In the genomic region with DNA sequence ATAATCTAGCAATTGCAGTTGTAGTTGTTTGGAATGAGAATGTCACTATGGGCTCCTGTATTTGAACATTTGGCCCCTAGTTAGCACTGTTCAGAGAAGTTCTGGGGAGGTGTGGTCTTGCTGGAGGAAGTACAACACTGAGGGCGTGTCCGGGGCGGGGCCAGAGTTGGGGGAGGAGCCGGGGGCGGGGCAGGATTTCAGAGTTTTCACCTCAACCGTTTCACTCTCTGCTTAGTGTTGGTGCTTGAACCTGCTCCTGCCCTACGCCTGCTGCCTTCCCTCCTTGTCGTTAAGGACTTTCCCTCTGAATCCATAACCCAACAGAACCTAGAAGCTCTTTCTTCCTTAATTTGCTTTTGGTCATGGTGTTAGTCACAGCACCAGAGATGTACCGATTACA, we compare ENCODE assay signal across 14 mouse cellular contexts.
DNase-seq lines count a peak whose midpoint lies in the region; ATAC-seq lines count a peak whose summit lies in the region.
"Had no signal": no experiment of that assay in that cellular context is flagged by ENCODE, and none has a peak within 500 bp of the region (broad histone marks: within the 10 kb centered on the region; RNA-seq: fewer than 3 reads in every experiment).

No protein-coding gene starts in this region.

- DNase-seq in heart, postnatal 10 days, result no peak
- DNase-seq in 416B (ENCODE audit: low read depth) (peak; percentile 72), R1 (ENCODE audit: low read depth, low spot score) (peak; percentile 88)
- DNase-seq in urinary bladder, adult 18-20 months (ENCODE audit: low spot score in 2 of 2), result no peak
- no peak for DNase-seq in left cerebral cortex, adult 9 months (ENCODE audit: low spot score in 2 of 2)
- DNase-seq in hindbrain, embryonic 14.5 days (ENCODE audit: low spot score), result no peak
- DNase-seq: cerebellum, postnatal 14 days; heart, adult 18-20 months; midbrain, embryonic 14.5 days had no signal

- H3K9ac ChIP-seq in heart, embryonic 13.5 days, result no peak overlapping the region
- no peak overlapping the region for H3K9ac ChIP-seq in hindbrain, embryonic 14.5 days
- H3K9ac ChIP-seq: embryonic facial prominence, embryonic 15.5 days; hindbrain, embryonic 13.5 days had no signal

- H3K27ac ChIP-seq in heart, embryonic 13.5 days (replicated peaks), result 0 out of 2 replicates have a peak overlapping the region, but pooled peaks have one; percentile 8
- no peak overlapping the region for H3K27ac ChIP-seq in hindbrain, embryonic 14.5 days
- H3K27ac ChIP-seq: embryonic facial prominence, embryonic 15.5 days; hindbrain, embryonic 13.5 days; limb, embryonic 10.5 days had no signal

- H3K9me3 ChIP-seq in heart, embryonic 13.5 days, result no peaks in the 10 kb centered on the region
- no peaks in the 10 kb centered on the region for H3K9me3 ChIP-seq in hindbrain, embryonic 14.5 days (ENCODE audit: control insufficient read depth, low read length)
- H3K9me3 ChIP-seq: embryonic facial prominence, embryonic 15.5 days; hindbrain, embryonic 13.5 days; limb, embryonic 10.5 days had no signal

- H3K27me3 ChIP-seq in heart, embryonic 13.5 days (replicated peaks), result no peaks in the 10 kb centered on the region
- no peaks in the 10 kb centered on the region for H3K27me3 ChIP-seq in hindbrain, embryonic 14.5 days (ENCODE audit: control insufficient read depth, insufficient read depth, low read length)
- H3K27me3 ChIP-seq: embryonic facial prominence, embryonic 15.5 days; hindbrain, embryonic 13.5 days had no signal

- intact Hi-C loops in heart, postnatal 10 days (cut with DNase I), result no loop called here

- H3K4me1 ChIP-seq in heart, embryonic 13.5 days, result peaks cover 51% of the 10 kb centered on the region
- H3K4me1 ChIP-seq in hindbrain, embryonic 14.5 days (replicated peaks; ENCODE audit: control insufficient read depth, insufficient read depth, low read length), result no peaks in the 10 kb centered on the region

- no peaks in the 10 kb centered on the region for H3K36me3 ChIP-seq in heart, embryonic 13.5 days
- no peaks in the 10 kb centered on the region for H3K36me3 ChIP-seq in hindbrain, embryonic 14.5 days (replicated peaks; ENCODE audit: control insufficient read depth, insufficient read depth)
- H3K36me3 ChIP-seq: embryonic facial prominence, embryonic 15.5 days; hindbrain, embryonic 13.5 days; limb, embryonic 10.5 days had no signal

- no peak overlapping the region for H3K4me2 ChIP-seq in heart, embryonic 13.5 days
- H3K4me2 ChIP-seq in hindbrain, embryonic 14.5 days (replicated peaks), result no peak overlapping the region
- H3K4me2 ChIP-seq: embryonic facial prominence, embryonic 15.5 days; hindbrain, embryonic 13.5 days had no signal

- H3K4me3 ChIP-seq in heart, embryonic 13.5 days, result no peak overlapping the region
- H3K4me3 ChIP-seq in hindbrain, embryonic 14.5 days (replicated peaks; ENCODE audit: low read length), result no peak overlapping the region
- H3K4me3 ChIP-seq: embryonic facial prominence, embryonic 15.5 days; hindbrain, embryonic 13.5 days; limb, embryonic 10.5 days had no signal

- ATAC-seq in heart, embryonic 13.5 days (ENCODE audit: extremely low read depth, insufficient number of reproducible peaks, low FRiP score, low TSS enrichment), result no peak
- peak; percentile 59 for ATAC-seq in megakaryocyte, adult 5-6 weeks (ENCODE audit: poor library complexity, severe bottlenecking)
- ATAC-seq in hindbrain, embryonic 14.5 days (ENCODE audit: low FRiP score), result no peak

- 63% methylated on average over 9 of the region's 9 CpGs for WGBS in heart, embryonic 13.5 days
- 76% methylated on average over 9 of the region's 9 CpGs for WGBS in hindbrain, embryonic 14.5 days

Comparison
In these comparisons a context has a peak if more than half of its experiments do, and no peak if none do; other contexts are left out.
1. DNase-seq: peak in 416B (single experiment) and R1 (single experiment); none in heart, postnatal 10 days (0 of 2), urinary bladder, adult 18-20 months (0 of 2), left cerebral cortex, adult 9 months (0 of 2) and hindbrain, embryonic 14.5 days (single experiment).